Mouse (Mus musculus) ES-E14 (cell line): ENCODE results near the gene Bst1.

Source experiments
- MAFK ChIP-seq: IDR thresholded peaks from 2 replicates; pipeline ENCODE4 v1.6.1; 2014; ENCODE audit warnings: mild to moderate bottlenecking, low read depth, low read length, inconsistent platforms; ENCODE audit not compliant: insufficient read depth
- ZC3H11A ChIP-seq: IDR thresholded peaks from 2 replicates; pipeline ENCODE4 v1.6.1; 2012; ENCODE audit warnings: low read depth, mild to moderate bottlenecking, inconsistent platforms, low read length, borderline replicate concordance

- no peak for TF ChIP-seq ZC3H11A
- TF ChIP-seq MAFK: no peak
Observed at GRCm38 (mm10) chr5:43859663-43860062, 41.0 kb downstream of the Bst1 start.
